Mouse (Mus musculus): ENCODE measurements around the gene Olfr356. TPM values are rescaled to one million over a fixed set of nuclear protein-coding genes. Genes with fewer than 3 reads are reported as not detected.

The Olfr356 gene
- total RNA-seq (2021) = not detected
- long read RNA-seq, experiment 1 = 0 reads
- long read RNA-seq, experiment 2 = 0 reads

GRCm38 (mm10) chr2:36936821-36937220 lies at the start of gene Olfr356:
Gene Olfr356, plus strand, starts transcription at chr2:36937121.
- DNase-seq = no peak

GRCm38 (mm10) chr2:36892836-36893235 lies 44.1 kb upstream of the Olfr356 start, which contains the start of gene Olfr353:
Gene Olfr353, minus strand, starts transcription at chr2:36892936.
- DNase-seq = no peak

DNA sequence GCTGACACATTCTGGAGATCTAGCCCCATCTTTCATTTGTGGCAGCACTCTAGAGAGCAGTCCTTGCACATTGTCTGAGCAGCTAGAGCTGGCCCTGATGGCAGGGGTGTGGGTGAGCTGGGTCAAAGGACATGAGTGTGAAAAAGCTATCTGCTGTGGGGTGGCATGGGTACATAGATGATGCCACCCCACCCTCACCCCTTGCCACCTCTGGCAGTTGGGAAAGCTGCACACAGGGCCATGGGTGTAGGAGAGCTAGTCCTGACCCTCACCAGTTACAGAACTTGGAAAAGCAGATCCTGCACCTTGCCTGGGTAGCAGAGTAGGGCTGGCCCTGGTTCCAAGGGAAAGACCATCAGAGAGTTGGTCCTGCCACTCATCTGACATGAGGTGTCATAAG lies 39.8 kb upstream of the Olfr356 start:
- DNase-seq = no peak

GRCm38 (mm10) chr2:36905380-36905779 lies 31.5 kb upstream of the Olfr356 start, which contains the start of gene Olfr354:
Gene Olfr354, plus strand, starts transcription at chr2:36905680.
- no peak for DNase-seq

DNA sequence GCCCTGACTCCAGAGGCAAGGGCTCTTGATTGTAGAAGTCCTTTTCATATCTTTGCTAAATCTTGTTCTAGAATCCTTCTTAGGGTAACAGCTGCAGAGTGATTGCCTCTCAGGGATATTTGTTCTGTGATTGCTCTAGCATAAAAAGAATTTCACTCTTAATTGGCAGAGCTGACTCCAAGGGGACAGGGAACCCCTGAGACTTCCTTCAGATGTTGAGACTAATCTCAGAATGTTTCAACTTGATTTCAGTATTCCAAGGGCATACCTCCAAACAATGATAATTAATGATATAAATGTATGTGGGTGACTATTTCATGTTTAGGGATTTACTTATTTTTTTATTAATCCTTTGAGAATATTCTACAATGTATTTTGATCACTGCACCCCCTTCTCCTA lies 8.1 kb upstream of the Olfr356 start, which contains the start of gene Olfr355:
Olfr355 (minus strand) TSS at position 101 of the 400 bp plus-strand sequence.
- no peak for DNase-seq

Other genes starting within 250 kb of the Olfr356 start
- gene Olfr347, start 205.2 kb upstream of the Olfr356 start, total RNA-seq (2021) = not detected
- gene Olfr348, start 152.8 kb upstream of the Olfr356 start, total RNA-seq (2021) = not detected
- gene Olfr50, start 146.6 kb upstream of the Olfr356 start, total RNA-seq (2021) = not detected
- not detected for gene Olfr3, start 120.1 kb upstream of the Olfr356 start, total RNA-seq (2021)
- gene Olfr350, start 90.8 kb upstream of the Olfr356 start, total RNA-seq (2021) = not detected
- gene Olfr351, start 74.5 kb upstream of the Olfr356 start, total RNA-seq (2021) = not detected
- gene Olfr352, start 68.7 kb upstream of the Olfr356 start, total RNA-seq (2021) = not detected
- gene Olfr353, start 44.2 kb upstream of the Olfr356 start, total RNA-seq (2021) = not detected
- gene Olfr354, start 31.4 kb upstream of the Olfr356 start, total RNA-seq (2021) = not detected
- not detected for gene Olfr355, start 8.2 kb upstream of the Olfr356 start, total RNA-seq (2021)
- not detected for gene Olfr357, start 56.7 kb downstream of the Olfr356 start, total RNA-seq (2021)
- gene Olfr358, start 72.2 kb downstream of the Olfr356 start, total RNA-seq (2021) = not detected
- not detected for gene Olfr360, start 128.6 kb downstream of the Olfr356 start, total RNA-seq (2021)
- gene Olfr361, start 152.2 kb downstream of the Olfr356 start, total RNA-seq (2021) = not detected
- not detected for gene Olfr362, start 180.8 kb downstream of the Olfr356 start, total RNA-seq (2021)
- gene Olfr364-ps1, start 202.2 kb downstream of the Olfr356 start, total RNA-seq (2021) = not detected

All from adrenal gland, postnatal 36 days (tissue).